Mouse (Mus musculus): Measurements from ENCODE around the gene Olfr376.

Olfr376 gene

GRCm38 (mm10) chr11:73370946-73371345, at the start of gene Olfr376:
TSS of gene Olfr376 (plus strand) at chr11:73371246.
- no peak for DNase-seq

GRCm38 (mm10) chr11:73323906-73324830, 46.9 kb upstream of the Olfr376 start:
- no peak for DNase-seq

- no peak for DNase-seq
Measured at GRCm38 (mm10) chr11:73326485-73326886, 44.6 kb upstream of the Olfr376 start.

- no peak for DNase-seq
Measured at GRCm38 (mm10) chr11:73327361-73327760, 43.7 kb upstream of the Olfr376 start.

- DNase-seq: no peak
Measured at GRCm38 (mm10) chr11:73329442-73329841, 41.6 kb upstream of the Olfr376 start, which contains the start of the genes Aspa, Gm49340 and Spata22. TSS of gene Aspa (minus strand) at chr11:73329596. TSS of gene Gm49340 (plus strand) at chr11:73329741. TSS of gene Spata22 (plus strand) at chr11:73329741.

- no peak for DNase-seq
Measured at GRCm38 (mm10) chr11:73333357-73333756, 37.7 kb upstream of the Olfr376 start.

- no peak for DNase-seq
Measured at GRCm38 (mm10) chr11:73336919-73337318, 34.1 kb upstream of the Olfr376 start.

- DNase-seq: no peak
Measured at GRCm38 (mm10) chr11:73350483-73350882, 20.6 kb upstream of the Olfr376 start, which contains the start of gene Olfr20. TSS of gene Olfr20 (plus strand) at chr11:73350783.

GRCm38 (mm10) chr11:73395374-73395773, 24.3 kb downstream of the Olfr376 start:
- no peak for DNase-seq

- no peak for DNase-seq
Measured at GRCm38 (mm10) chr11:73399514-73399913, 28.5 kb downstream of the Olfr376 start, which contains the start of gene Olfr1. TSS of gene Olfr1 (minus strand) at chr11:73399614.
